Mouse (Mus musculus) cerebellum, adult (tissue): Measurements from ENCODE around the gene Npb.

Experiments used
- ATAC-seq: cut with Nextera tagmentation; 2 replicates; pipeline ENCODE4 v1.9.2; 2017; ENCODE audit warnings: mild to moderate bottlenecking, moderate library complexity, mixed read lengths; ENCODE audit not compliant: insufficient number of reproducible peaks, low FRiP score, low TSS enrichment

The Npb gene

GRCm38 (mm10) chr11:120613481-120613972 is 5.2 kb downstream of the Npb start:
- ATAC-seq: no peak

- ATAC-seq: no peak
These were observed 5.7 kb downstream of the Npb start for GRCm38 (mm10) chr11:120613976-120614375.

GRCm38 (mm10) chr11:120615167-120615566 is 6.9 kb downstream of the Npb start:
- no peak for ATAC-seq

- ATAC-seq: no peak
These were observed 7.4 kb downstream of the Npb start for GRCm38 (mm10) chr11:120615606-120616203.

GRCm38 (mm10) chr11:120616617-120617294 is 8.5 kb downstream of the Npb start:
- no peak for ATAC-seq

- ATAC-seq: peak; percentile 57
These were observed 9.3 kb downstream of the Npb start, which contains the start of gene Pcyt2 for GRCm38 (mm10) chr11:120617519-120618112. Gene Pcyt2 (minus strand): TSS chr11:120617936.

GRCm38 (mm10) chr11:120618619-120619535 is 10.6 kb downstream of the Npb start:
- no peak for ATAC-seq

- no peak for ATAC-seq
These were observed 11.9 kb downstream of the Npb start for GRCm38 (mm10) chr11:120620195-120620594.

- ATAC-seq: no peak
These were observed 14.5 kb downstream of the Npb start for GRCm38 (mm10) chr11:120622805-120623204.

GRCm38 (mm10) chr11:120623961-120624679 is 15.8 kb downstream of the Npb start:
- ATAC-seq: peak; percentile 64; the same call in 1 of the 2 replicates

- ATAC-seq: peak; percentile 72; the same call in 1 of the 2 replicates
These were observed 16.4 kb downstream of the Npb start for GRCm38 (mm10) chr11:120624680-120625111.

- no peak for ATAC-seq
These were observed 17.0 kb downstream of the Npb start, which contains the start of gene Sirt7 for GRCm38 (mm10) chr11:120625152-120625775. Gene Sirt7 (minus strand): TSS chr11:120625240.

- no peak for ATAC-seq
These were observed 18.6 kb downstream of the Npb start for GRCm38 (mm10) chr11:120626785-120627467.

GRCm38 (mm10) chr11:120627468-120628300 is 19.4 kb downstream of the Npb start:
- ATAC-seq: no peak

GRCm38 (mm10) chr11:120628601-120629340 is 20.5 kb downstream of the Npb start:
- ATAC-seq: no peak

- no peak for ATAC-seq
These were observed 21.1 kb downstream of the Npb start for GRCm38 (mm10) chr11:120629341-120629730.

GRCm38 (mm10) chr11:120629911-120630310 is 21.6 kb downstream of the Npb start:
- ATAC-seq: no peak
